Mouse (Mus musculus) hindbrain, embryonic 11.5 days (tissue): Measurements from ENCODE around the gene Cyp2w1. TPM values are rescaled to one million over a fixed set of nuclear protein-coding genes. Genes with fewer than 3 reads are reported as not detected.

Experiments used
- ATAC-seq: fragments of 200-750 bp; cut with Nextera tagmentation; 2 replicates; pipeline ENCODE4 v1.8.0; 2017; ENCODE audit warnings: mild to moderate bottlenecking, moderate TSS enrichment, moderate library complexity; ENCODE audit not compliant: low FRiP score
- DNase-seq: peaks from one replicate; pipeline ENCODE4 v3.0.0-alpha.2; 2015; ENCODE audit warnings: low spot score
- H3K27ac ChIP-seq: fragments of 300-500 bp; sonication (generic); 2 replicates; pipeline ENCODE4 v1.5.1; 2014; ENCODE audit warnings: mild to moderate bottlenecking, low read depth, low read length
- H3K27me3 ChIP-seq: fragments of 300-500 bp; sonication (generic); 2 replicates; pipeline ENCODE4 v1.6.1; 2014; ENCODE audit warnings: mild to moderate bottlenecking, low read length, moderate library complexity, mixed read lengths; ENCODE audit not compliant: control insufficient read depth, insufficient read depth
- H3K36me3 ChIP-seq: fragments of 300-500 bp; sonication (generic); 2 replicates; pipeline ENCODE4 v1.6.1; 2014; ENCODE audit warnings: mild to moderate bottlenecking, low read length, moderate library complexity, mixed read lengths; ENCODE audit not compliant: control insufficient read depth, insufficient read depth
- H3K4me1 ChIP-seq: fragments of 300-500 bp; sonication (generic); replicated peaks from 2 replicates; pipeline ENCODE4 v1.6.1; 2014; ENCODE audit warnings: low read length, mixed read lengths; ENCODE audit not compliant: control insufficient read depth, insufficient read depth
- H3K4me2 ChIP-seq: fragments of 300-500 bp; sonication (generic); replicated peaks from 2 replicates; pipeline ENCODE4 v1.6.1; 2014; ENCODE audit warnings: mild to moderate bottlenecking, low read depth, low read length
- H3K4me3 ChIP-seq: fragments of 300-500 bp; sonication (generic); 2 replicates; pipeline ENCODE4 v1.5.1; 2014; ENCODE audit warnings: low read depth, low read length
- H3K9ac ChIP-seq: fragments of 300-500 bp; sonication (generic); 2 replicates; pipeline ENCODE4 v1.6.1; 2014; ENCODE audit warnings: low read depth, low read length
- H3K9me3 ChIP-seq: fragments of 300-500 bp; sonication (generic); 2 replicates; pipeline ENCODE4 v1.6.1; 2016; ENCODE audit warnings: low read length; ENCODE audit not compliant: control insufficient read depth
- WGBS: fragments of 180-500 bp; shearing (Covaris S2); extraction: QIAGEN DNeasy Blood & Tissue Kit; methylation state at CpG from one replicate; pipeline ENCODE4 v1.1.7; 2014; 5-methylcytosine and 5-hydroxymethylcytosine counted together
- polyA plus RNA-seq: library from polyadenylated mRNA; unstranded; fragments of >200 nt; fragmentation: Nextera tagmentation; extraction: Ambion mirVana; gene quantifications from 2 replicates; pipeline ENCODE4 v1.2.1, GENCODE M21; 2014

Gene Cyp2w1
- polyA plus RNA-seq, 1 experiment from 2014 or later: not detected

DNA sequence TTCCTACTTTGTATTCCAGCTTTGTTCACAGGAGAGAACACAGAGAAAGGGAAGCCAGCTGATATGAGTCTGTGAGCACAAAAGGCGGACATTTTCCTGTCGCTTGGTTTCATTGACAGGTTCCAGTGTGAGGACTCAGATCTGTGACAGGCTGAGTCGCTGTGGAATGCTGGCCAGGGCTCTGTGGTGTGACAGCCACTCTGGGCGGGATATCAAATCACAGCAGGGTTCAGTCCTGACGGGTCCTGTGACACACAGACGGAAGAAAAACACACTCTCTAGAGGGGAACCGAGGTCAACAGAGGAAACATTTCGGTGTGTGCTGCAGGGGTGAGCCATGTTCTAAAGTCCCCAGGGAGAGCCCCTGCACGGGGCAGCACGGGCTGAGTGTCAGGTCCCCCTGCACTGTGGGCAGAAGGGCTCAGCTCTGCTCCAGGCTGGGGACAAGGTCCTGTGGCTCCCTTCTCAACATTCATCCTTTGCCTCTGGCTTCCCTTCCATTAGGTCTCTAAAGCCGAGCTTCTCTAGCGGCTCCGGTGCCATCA lies 14.5 kb upstream of the Cyp2w1 start:
- peaks cover 20% of the 10 kb centered on the region for H3K36me3 ChIP-seq
- no peak overlapping the region for H3K4me3 ChIP-seq
- DNase-seq (no peak), ATAC-seq (no peak)
- no peaks in the 10 kb centered on the region for H3K4me1 ChIP-seq
- no peak overlapping the region for H3K4me2 ChIP-seq
- no peak overlapping the region for H3K27ac ChIP-seq
- H3K9me3 ChIP-seq: no peaks in the 10 kb centered on the region
- 74% methylated on average over 13 of the region's 13 CpGs for WGBS
- H3K9ac ChIP-seq: no peak overlapping the region
- no peaks in the 10 kb centered on the region for H3K27me3 ChIP-seq

- Histone ChIP-seq H3K9me3 (no peaks in the 10 kb centered on the region), H3K4me1 (no peaks in the 10 kb centered on the region), H3K27ac (no peak overlapping the region), H3K27me3 (no peaks in the 10 kb centered on the region), H3K9ac (no peak overlapping the region), H3K4me3 (no peak overlapping the region), H3K36me3 (peaks cover 20% of the 10 kb centered on the region), H3K4me2 (no peak overlapping the region)
- no peak for DNase-seq
- ATAC-seq: no peak
- 95% methylated on average over 3 of the region's 3 CpGs for WGBS
Observed at GRCm38 (mm10) chr5:139338403-139338802, 14.0 kb upstream of the Cyp2w1 start.

DNA sequence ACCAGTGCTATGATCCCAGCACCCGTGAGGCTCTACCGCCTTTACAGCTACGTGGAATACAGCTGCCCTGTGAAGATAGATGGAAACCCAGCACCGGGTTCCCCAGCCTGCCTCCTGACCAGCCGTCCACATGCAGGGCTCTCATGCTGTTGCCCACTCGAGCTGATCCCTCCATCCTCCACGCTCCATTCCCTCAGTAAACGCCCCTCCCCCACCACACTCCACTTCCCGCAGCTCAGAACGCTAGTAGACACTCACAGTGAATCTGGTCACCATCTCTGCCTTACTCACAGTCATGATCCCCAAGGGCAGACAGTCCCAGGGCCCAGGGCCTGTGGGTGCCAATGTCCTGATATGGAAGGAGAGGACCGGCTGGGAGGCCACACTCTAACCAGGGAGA lies 13.5 kb upstream of the Cyp2w1 start:
- no peak for DNase-seq
- H3K36me3 ChIP-seq: peaks cover 20% of the 10 kb centered on the region
- no peak overlapping the region for H3K4me3 ChIP-seq
- 81% methylated on average over 11 of the region's 11 CpGs for WGBS
- no peaks in the 10 kb centered on the region for H3K4me1 ChIP-seq
- H3K4me2 ChIP-seq: no peak overlapping the region
- H3K27me3 ChIP-seq: no peaks in the 10 kb centered on the region
- H3K27ac ChIP-seq: no peak overlapping the region
- H3K9ac ChIP-seq: no peak overlapping the region
- no peaks in the 10 kb centered on the region for H3K9me3 ChIP-seq
- no peak for ATAC-seq

DNA sequence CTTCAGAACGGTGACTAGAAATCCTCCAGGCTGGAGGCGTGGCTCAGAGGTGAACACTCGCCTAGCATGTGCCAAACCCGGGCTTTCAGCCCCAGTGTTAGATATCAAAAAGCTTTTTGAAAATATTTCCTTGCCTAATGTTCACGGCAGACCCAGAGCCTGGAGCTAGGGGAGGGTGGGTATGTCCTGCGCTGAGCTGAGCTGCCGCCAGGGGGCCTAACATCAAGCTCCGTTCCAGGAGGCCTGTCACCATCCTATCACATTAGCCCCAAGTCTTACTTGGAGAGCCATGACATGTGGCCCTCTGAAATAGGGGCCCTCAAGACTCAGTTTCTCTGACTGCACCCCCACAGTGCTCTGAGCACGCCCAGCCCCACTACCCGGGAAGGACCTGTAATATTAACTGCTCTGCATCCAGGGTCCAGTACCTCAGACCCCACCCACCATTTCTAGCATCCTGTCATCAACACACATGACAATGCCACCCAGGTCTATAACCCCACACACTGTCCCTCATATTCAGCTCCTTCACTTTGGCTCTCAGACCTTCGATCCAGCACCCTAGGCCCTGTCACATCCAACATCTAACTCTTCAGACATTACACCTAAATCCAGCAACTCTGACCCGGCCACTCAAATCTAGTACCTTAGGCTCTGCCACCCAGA lies 8.3 kb upstream of the Cyp2w1 start:
- Histone ChIP-seq H3K27me3 (no peaks in the 10 kb centered on the region), H3K36me3 (peaks cover 12% of the 10 kb centered on the region), H3K27ac (peak overlapping the region; percentile 67), H3K4me3 (peak overlapping the region; percentile 87), H3K9ac (peak overlapping the region; percentile 95), H3K4me2 (peak overlapping the region; percentile 97), H3K9me3 (no peaks in the 10 kb centered on the region), H3K4me1 (no peaks in the 10 kb centered on the region)
- ATAC-seq (peak; percentile 59), DNase-seq (peak; percentile 90)
- WGBS: 10% methylated on average over 12 of the region's 12 CpGs

- peak overlapping the region; percentile 95 for H3K9ac ChIP-seq
- H3K27ac ChIP-seq: peak overlapping the region; percentile 67; the same call in 1 of the 2 replicates
- H3K27me3 ChIP-seq: no peaks in the 10 kb centered on the region
- H3K4me1 ChIP-seq: no peaks in the 10 kb centered on the region
- H3K36me3 ChIP-seq: peaks cover 7% of the 10 kb centered on the region
- no peaks in the 10 kb centered on the region for H3K9me3 ChIP-seq
- peak overlapping the region; percentile 97 for H3K4me2 ChIP-seq
- under 1% methylated on average over 33 of the region's 33 CpGs for WGBS
- ATAC-seq (peak; percentile 90), DNase-seq (peak; percentile 96)
- H3K4me3 ChIP-seq: peak overlapping the region; percentile 87
Observed at GRCm38 (mm10) chr5:139344687-139345363, 7.6 kb upstream of the Cyp2w1 start.

GRCm38 (mm10) chr5:139345364-139345714 lies 7.1 kb upstream of the Cyp2w1 start:
- H3K27ac ChIP-seq: no peak overlapping the region
- H3K27me3 ChIP-seq: no peaks in the 10 kb centered on the region
- H3K4me3 ChIP-seq: peak overlapping the region; percentile 87; the same call in 1 of the 2 replicates
- no peaks in the 10 kb centered on the region for H3K4me1 ChIP-seq
- H3K9me3 ChIP-seq: no peaks in the 10 kb centered on the region
- H3K36me3 ChIP-seq: peaks cover 6% of the 10 kb centered on the region
- no peak for DNase-seq
- peak; percentile 34; the same call in 1 of the 2 replicates for ATAC-seq
- H3K9ac ChIP-seq: peak overlapping the region; percentile 35; the same call in 1 of the 2 replicates
- peak overlapping the region; percentile 30 for H3K4me2 ChIP-seq
- WGBS: 11% methylated on average over 5 of the region's 5 CpGs

DNA sequence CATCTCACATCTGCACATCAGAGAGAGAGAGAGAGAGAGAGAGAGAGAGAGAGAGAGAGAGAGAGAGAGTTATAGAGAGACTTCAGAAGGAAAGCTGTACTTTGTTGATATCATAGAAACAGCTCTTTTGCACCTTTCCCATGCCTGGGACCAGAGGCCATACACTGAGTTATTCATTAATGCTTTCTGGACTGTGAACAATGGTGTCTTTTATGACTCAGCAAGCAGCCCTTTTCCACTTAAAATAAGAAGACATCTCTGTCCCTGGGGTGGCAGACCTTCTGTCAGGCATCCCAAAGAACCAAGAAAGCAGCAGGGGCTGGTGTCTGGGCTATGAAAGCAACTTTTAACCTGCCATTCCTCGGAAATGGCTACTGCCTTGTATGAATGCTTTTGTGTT lies 5.2 kb upstream of the Cyp2w1 start:
- no peaks in the 10 kb centered on the region for H3K9me3 ChIP-seq
- H3K4me2 ChIP-seq: no peak overlapping the region
- peaks cover 6% of the 10 kb centered on the region for H3K36me3 ChIP-seq
- H3K4me1 ChIP-seq: no peaks in the 10 kb centered on the region
- H3K27ac ChIP-seq: no peak overlapping the region
- no peaks in the 10 kb centered on the region for H3K27me3 ChIP-seq
- DNase-seq (no peak), ATAC-seq (no peak)
- 37% methylated on average over 1 of the region's 1 CpGs for WGBS
- H3K4me3 ChIP-seq: no peak overlapping the region
- no peak overlapping the region for H3K9ac ChIP-seq

DNA sequence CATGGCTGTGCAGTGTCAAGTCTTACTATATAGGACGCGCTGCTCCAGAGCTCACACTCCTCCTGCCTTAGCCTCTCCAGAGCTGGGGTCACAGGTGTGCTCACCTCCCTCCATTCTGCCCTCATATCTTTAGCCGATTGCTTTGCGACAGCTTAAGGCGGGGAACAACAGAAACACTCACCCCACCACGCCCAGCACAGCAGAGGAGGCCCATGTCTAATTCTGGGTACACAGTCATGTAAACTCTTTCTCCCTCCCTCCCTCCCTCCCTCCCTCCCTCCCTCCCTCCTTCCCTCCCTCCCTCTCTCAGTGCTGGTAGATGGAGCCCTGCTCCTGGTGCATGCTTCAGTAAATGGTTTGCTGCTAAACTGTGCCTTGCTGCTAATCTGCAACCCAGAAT lies 2.7 kb upstream of the Cyp2w1 start:
- H3K27me3 ChIP-seq: no peaks in the 10 kb centered on the region
- H3K4me2 ChIP-seq: no peak overlapping the region
- DNase-seq (no peak), ATAC-seq (no peak)
- no peak overlapping the region for H3K4me3 ChIP-seq
- H3K4me1 ChIP-seq: no peaks in the 10 kb centered on the region
- WGBS: 79% methylated on average over 6 of the region's 6 CpGs
- no peaks in the 10 kb centered on the region for H3K36me3 ChIP-seq
- H3K9me3 ChIP-seq: no peaks in the 10 kb centered on the region
- no peak overlapping the region for H3K9ac ChIP-seq
- no peak overlapping the region for H3K27ac ChIP-seq

GRCm38 (mm10) chr5:139351134-139351533 lies 1.3 kb upstream of the Cyp2w1 start, which contains the start of gene Cox19:
Gene Cox19, minus strand, starts transcription at chr5:139351418.
- H3K4me3 ChIP-seq: no peak within 1 kb of the TSS
- no peak within 1 kb of the TSS for H3K4me2 ChIP-seq
- H3K27me3 ChIP-seq: no peaks in the 10 kb centered on the region
- ATAC-seq (no peak), DNase-seq (no peak)
- no peak within 1 kb of the TSS for H3K27ac ChIP-seq
- no peaks in the 10 kb centered on the region for H3K36me3 ChIP-seq
- 55% methylated on average over 5 of the region's 5 CpGs for WGBS
- H3K9ac ChIP-seq: no peak within 1 kb of the TSS
- no peaks in the 10 kb centered on the region for H3K9me3 ChIP-seq
- H3K4me1 ChIP-seq: no peaks in the 10 kb centered on the region
